Mouse (Mus musculus) CH12.LX (cell line): ENCODE results near the gene Bach2. TPM values are rescaled to one million over a fixed set of nuclear protein-coding genes. Genes with fewer than 3 reads are reported as not detected.
A peak's percentile ranks its signal among the peaks of the same experiment; 100 is the strongest.

Experiments
- DNase-seq: peaks from one replicate; pipeline ENCODE4 v3.0.0-alpha.2; 2013; ENCODE audit errors: extremely low read depth
- H3K27ac ChIP-seq: 2 replicates; pipeline ENCODE4 v1.5.1; 2012; ENCODE audit warnings: low read depth, mild to moderate bottlenecking, control low read depth, moderate library complexity; ENCODE audit not compliant: insufficient read depth
- H3K27me3 ChIP-seq: replicated peaks from 2 replicates; pipeline ENCODE3; 2012; ENCODE audit warnings: inconsistent platforms
- H3K36me3 ChIP-seq, 2 experiments: replicated peaks in 1 of 2; 2 replicates each; pipeline versions ENCODE3 to v1.6.1; 2012; ENCODE audit warnings: inconsistent platforms in 1 of 2, low read length in 1 of 2, mild to moderate bottlenecking in 1 of 2, mixed read lengths in 1 of 2, moderate library complexity in 1 of 2; ENCODE audit not compliant: control insufficient read depth in 1 of 2, insufficient read depth in 1 of 2
- H3K4me1 ChIP-seq, 2 experiments: 2 replicates each; pipeline ENCODE4 v1.6.1; 2012; ENCODE audit warnings: inconsistent platforms in 1 of 2, moderate library complexity in 1 of 2; ENCODE audit not compliant: insufficient read depth in 2 of 2, control insufficient read depth in 1 of 2
- H3K4me2 ChIP-seq: 2 replicates; pipeline ENCODE4 v1.6.1; 2012; ENCODE audit warnings: low read depth, mild to moderate bottlenecking, control low read depth; ENCODE audit not compliant: poor library complexity, insufficient read depth, severe bottlenecking
- H3K4me3 ChIP-seq, 3 experiments: fragments of 150-350 bp in 1 of 3; sonication (generic) in 1 of 3; replicated peaks in 1 of 3; 2 replicates each; pipeline versions ENCODE3 to v1.5.1; 2011 to 2012; ENCODE audit warnings: low read depth in 2 of 3, low read length in 2 of 3, mild to moderate bottlenecking in 2 of 3, moderate library complexity in 2 of 3, control low read depth in 1 of 3, improper control_type of control experiment in 1 of 3, inconsistent platforms in 1 of 3, mixed read lengths in 1 of 3; ENCODE audit not compliant: poor library complexity in 1 of 3
- H3K79me2 ChIP-seq: replicated peaks from 2 replicates; pipeline ENCODE4 v1.6.1; 2012; ENCODE audit warnings: mild to moderate bottlenecking, moderate library complexity; ENCODE audit not compliant: control insufficient read depth, poor library complexity, insufficient read depth, severe bottlenecking; ENCODE audit errors: extremely low read depth
- H3K9ac ChIP-seq: 2 replicates; pipeline ENCODE4 v1.6.1; 2012; ENCODE audit warnings: low read depth, mild to moderate bottlenecking, control low read depth, moderate library complexity; ENCODE audit not compliant: insufficient read depth
- H3K9me3 ChIP-seq: replicated peaks from 2 replicates; pipeline ENCODE3; 2012; ENCODE audit warnings: low read length, inconsistent platforms, mixed read lengths
- BHLHE40 ChIP-seq: IDR thresholded peaks from 2 replicates; pipeline ENCODE4 v1.6.1; 2011; ENCODE audit warnings: mild to moderate bottlenecking, low read depth, low read length, improper control_type of control experiment
- CHD2 ChIP-seq: IDR thresholded peaks from 2 replicates; pipeline ENCODE4 v1.6.1; 2011; ENCODE audit warnings: low read length, improper control_type of control experiment
- CTCF ChIP-seq, 2 experiments: IDR thresholded peaks in 1 of 2; conservative IDR thresholded peaks in 1 of 2; 2 replicates each; pipeline ENCODE4 v1.5.1; 2011 to 2012; ENCODE audit warnings: low read depth in 2 of 2, low read length in 2 of 2, improper control_type of control experiment in 1 of 2, inconsistent platforms in 1 of 2, mild to moderate bottlenecking in 1 of 2, moderate library complexity in 1 of 2
- E2F4 ChIP-seq: IDR thresholded peaks from 2 replicates; pipeline ENCODE4 v1.6.1; 2011; ENCODE audit warnings: low read depth, low read length, improper control_type of control experiment; ENCODE audit not compliant: insufficient replicate concordance
- ELF1 ChIP-seq: IDR thresholded peaks from 2 replicates; pipeline ENCODE4 v1.6.1; 2014; ENCODE audit warnings: low read depth, mild to moderate bottlenecking, inconsistent platforms, low read length, improper control_type of control experiment
- EP300 ChIP-seq: IDR thresholded peaks from 2 replicates; pipeline ENCODE4 v1.6.1; 2011; ENCODE audit warnings: low read length, improper control_type of control experiment
- ETS1 ChIP-seq: conservative IDR thresholded peaks from 2 replicates; pipeline ENCODE4 v1.6.1; 2012; ENCODE audit warnings: low read depth, mild to moderate bottlenecking, inconsistent platforms, low read length, improper control_type of control experiment, moderate library complexity
- GABPA ChIP-seq: IDR thresholded peaks from 2 replicates; pipeline ENCODE4 v1.6.1; 2012; ENCODE audit warnings: low read depth, low read length, improper control_type of control experiment, inconsistent platforms; ENCODE audit not compliant: insufficient replicate concordance
- IRF4 ChIP-seq: IDR thresholded peaks from 2 replicates; pipeline ENCODE4 v1.6.1; 2014; ENCODE audit warnings: low read depth, mild to moderate bottlenecking, inconsistent platforms, low read length, improper control_type of control experiment
- JUND ChIP-seq: conservative IDR thresholded peaks from 2 replicates; pipeline ENCODE4 v1.6.1; 2011; ENCODE audit warnings: low read depth, low read length, improper control_type of control experiment
- MAX ChIP-seq: IDR thresholded peaks from 2 replicates; pipeline ENCODE4 v1.6.1; 2011; ENCODE audit warnings: low read length, improper control_type of control experiment
- MAZ ChIP-seq: IDR thresholded peaks from 2 replicates; pipeline ENCODE4 v1.6.1; 2012; ENCODE audit warnings: low read depth, mild to moderate bottlenecking, inconsistent platforms, low read length, improper control_type of control experiment, moderate library complexity
- MXI1 ChIP-seq: IDR thresholded peaks from 2 replicates; pipeline ENCODE4 v1.6.1; 2011; ENCODE audit warnings: mild to moderate bottlenecking, low read depth, low read length, improper control_type of control experiment
- NELFE ChIP-seq: IDR thresholded peaks from 2 replicates; pipeline ENCODE4 v1.6.1; 2011; ENCODE audit warnings: low read depth, low read length, improper control_type of control experiment
- NRF1 ChIP-seq: IDR thresholded peaks from 2 replicates; pipeline ENCODE4 v1.6.1; 2014; ENCODE audit warnings: low read depth, mild to moderate bottlenecking, inconsistent platforms, low read length, improper control_type of control experiment, moderate library complexity
- PAX5 ChIP-seq: IDR thresholded peaks from 2 replicates; pipeline ENCODE4 v1.6.1; 2012; ENCODE audit warnings: low read length, inconsistent platforms, mixed read lengths
- SIN3A ChIP-seq: IDR thresholded peaks from 2 replicates; pipeline ENCODE4 v1.6.1; 2012; ENCODE audit warnings: low read length, improper control_type of control experiment, inconsistent platforms
- SMC3 ChIP-seq: IDR thresholded peaks from 2 replicates; pipeline ENCODE4 v1.6.1; 2011; ENCODE audit warnings: low read depth, low read length, improper control_type of control experiment
- TBP ChIP-seq: conservative IDR thresholded peaks from 2 replicates; pipeline ENCODE4 v1.6.1; 2011; ENCODE audit warnings: low read depth, low read length, improper control_type of control experiment
- TCF12 ChIP-seq: IDR thresholded peaks from 2 replicates; pipeline ENCODE4 v1.6.1; 2014; ENCODE audit warnings: low read depth, mild to moderate bottlenecking, inconsistent platforms, low read length, improper control_type of control experiment
- UBTF ChIP-seq: IDR thresholded peaks from 2 replicates; pipeline ENCODE4 v1.6.1; 2012; ENCODE audit warnings: low read depth, mild to moderate bottlenecking, inconsistent platforms, low read length, improper control_type of control experiment, moderate library complexity
- ZMIZ1 ChIP-seq: IDR thresholded peaks from 2 replicates; pipeline ENCODE4 v1.6.1; 2012; ENCODE audit warnings: low read depth, mild to moderate bottlenecking, inconsistent platforms, low read length, improper control_type of control experiment
- ZNF384 ChIP-seq: IDR thresholded peaks from 2 replicates; pipeline ENCODE4 v1.6.1; 2012; ENCODE audit warnings: low read depth, low read length, improper control_type of control experiment, inconsistent platforms
- dilution Hi-C: fragments of 300-500 bp; cut with MboI; formaldehyde crosslinking; loops from 2 replicates; pipeline ENCODE4 v1.14.3; 2020; ENCODE audit warnings: low sequenced_read_pairs; ENCODE audit not compliant: extremely low pct_unique_long_range_greater_than_20kb, extremely low pct_ligation_motif_present
- in situ Hi-C: fragments of 300-500 bp; cut with MboI; formaldehyde crosslinking; loops from 3 replicates; pipeline ENCODE4 v1.14.3; 2019; ENCODE audit warnings: low sequenced_read_pairs, low pct_ligation_motif_present, low pct_unique_long_range_greater_than_20kb, mixed read lengths
- polyA plus RNA-seq: library from polyadenylated mRNA; unstranded; fragments of >175 nt; gene quantifications from 2 replicates; pipeline ENCODE4 v1.2.1, GENCODE M21; 2012; ENCODE audit warnings: low read depth; ENCODE audit not compliant: insufficient read length
- total RNA-seq, 2 experiments: library from RNA; depleted of rRNA; stranded (reverse); fragments of 300-350 nt in 1 of 2; fragments of >200 nt in 1 of 2; gene quantifications; 2 replicates each; pipeline ENCODE4 v1.2.3; 2012 to 2014

Gene Bach2
- total and polyA plus RNA-seq, 3 experiments, result 0.11 TPM; not detected in 2

DNA sequence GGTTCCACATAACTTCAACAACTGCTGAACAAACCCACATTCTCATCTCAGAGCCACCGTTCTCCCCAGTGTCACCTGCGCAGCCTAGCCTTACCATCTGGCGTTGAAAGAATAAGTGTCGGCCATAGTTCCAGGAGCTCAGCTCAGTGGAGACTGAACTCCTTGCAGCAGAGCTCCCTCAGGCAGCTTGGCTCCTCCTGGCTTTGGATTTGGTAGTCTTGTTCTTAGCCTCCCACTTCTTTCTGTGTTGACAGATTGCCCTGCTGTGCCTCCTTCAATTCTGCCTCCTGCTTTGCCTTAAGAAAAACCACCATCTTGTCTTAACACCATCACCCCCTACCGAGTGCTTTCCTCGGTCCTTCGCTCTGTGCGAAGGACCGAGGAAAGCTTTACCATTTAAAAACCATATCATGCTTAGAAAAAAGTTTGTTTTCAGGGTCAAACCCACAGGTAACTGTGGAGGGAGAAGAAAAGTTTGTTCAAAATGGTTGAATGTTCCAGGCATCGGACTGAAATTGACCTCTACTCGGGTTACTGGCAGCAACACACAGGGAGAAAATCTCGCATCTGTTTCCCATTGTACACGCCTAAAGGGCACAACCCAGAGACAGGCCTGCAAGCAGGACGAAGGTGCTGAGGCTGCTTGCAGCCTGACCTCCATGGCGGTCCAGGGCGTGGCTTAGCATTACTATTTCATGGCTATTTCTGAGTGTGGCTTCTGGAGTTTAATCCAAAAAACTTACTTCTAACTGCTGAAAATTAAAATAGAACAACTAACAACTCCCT is 2.5 kb upstream of the Bach2 start:
- no peak overlapping the region for H3K4me3 ChIP-seq
- H3K36me3 ChIP-seq, result no peaks in the 10 kb centered on the region
- H3K27me3 ChIP-seq, result peaks cover 71% of the 10 kb centered on the region
- H3K9me3 ChIP-seq, result no peaks in the 10 kb centered on the region
- in situ Hi-C loops, result no loop called here
- H3K4me2 ChIP-seq, result no peak overlapping the region
- H3K27ac ChIP-seq, result no peak overlapping the region
- peaks cover 0 to 15% of the 10 kb centered on the region in 2 experiments; a peak in 2 of 4 replicates for H3K4me1 ChIP-seq
- dilution Hi-C loops, result no loop called here
- TF ChIP-seq EP300, result no peak
- TF ChIP-seq TBP, result no peak
- TF ChIP-seq MAZ, result no peak
- TF ChIP-seq BHLHE40, result no peak
- no peak for TF ChIP-seq SMC3
- TF ChIP-seq ZMIZ1, result no peak
- TF ChIP-seq E2F4, result no peak
- no peak for TF ChIP-seq PAX5
- TF ChIP-seq GABPA, result no peak
- no peak for TF ChIP-seq CTCF (conservative IDR thresholded peaks at IDR 0.05 in 1 of 2, IDR thresholded peaks at IDR 0.05 in 1 of 2; ENCODE audit: low read depth in 2 of 2, low read length in 2 of 2)
- no peak for TF ChIP-seq UBTF
- no peak for TF ChIP-seq MAX
- TF ChIP-seq SIN3A, result no peak
- H3K9ac ChIP-seq, result no peak overlapping the region
- no peak for DNase-seq
- H3K79me2 ChIP-seq, result no peaks in the 10 kb centered on the region

DNA sequence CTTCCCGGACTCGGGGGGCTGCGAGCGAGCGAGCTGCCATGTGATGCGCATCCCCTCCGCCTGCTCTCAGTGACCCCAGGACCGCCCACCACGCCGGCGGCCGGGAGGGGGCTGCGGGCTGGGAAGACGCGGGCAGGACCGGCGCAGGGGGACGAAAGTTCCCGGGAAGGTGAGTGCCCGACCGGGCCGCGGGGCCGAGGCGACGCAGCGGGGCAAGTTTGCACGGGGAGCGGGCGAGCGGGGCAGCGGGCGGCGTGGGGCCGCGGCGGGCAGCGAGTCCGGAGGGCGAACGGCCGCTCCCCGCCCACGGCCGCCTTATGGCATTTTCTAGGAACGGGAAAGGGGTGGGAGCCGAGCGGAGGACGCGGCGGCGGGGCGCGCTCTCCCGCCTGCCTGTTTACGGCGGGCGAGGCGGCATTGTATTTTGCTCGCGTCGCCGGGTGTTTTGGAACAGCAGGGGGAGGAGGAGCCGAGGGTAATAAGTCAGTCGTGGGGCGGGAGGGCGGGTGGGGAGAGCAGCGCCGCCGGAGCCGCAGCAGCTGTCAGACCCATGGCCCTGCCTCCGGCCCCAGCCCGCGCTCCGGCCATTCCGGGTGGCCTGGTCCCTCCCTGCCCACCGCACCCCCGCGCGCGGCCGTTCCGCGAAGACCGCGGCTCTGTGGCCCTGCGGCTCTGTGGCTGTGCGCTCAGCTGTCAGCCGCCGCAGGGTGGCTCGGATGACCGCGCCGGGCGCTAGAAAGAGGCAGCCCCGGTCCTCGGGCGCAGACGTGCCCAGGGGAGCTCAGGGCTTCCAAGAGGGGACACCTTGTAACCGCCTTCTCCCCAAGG is 531 bp downstream of the Bach2 start:
- Histone ChIP-seq H3K36me3 (no peaks in the 10 kb centered on the region), H3K4me3 (peak overlapping the region in 2 of 3 experiments; percentile 57 to 68), H3K4me2 (peak overlapping the region; percentile 90), H3K27ac (no peak overlapping the region), H3K79me2 (no peaks in the 10 kb centered on the region), H3K9me3 (no peaks in the 10 kb centered on the region), H3K9ac (no peak overlapping the region), H3K27me3 (peaks cover 75% of the 10 kb centered on the region), H3K4me1 (peaks cover 0 to 11% of the 10 kb centered on the region in 2 experiments; a peak in 2 of 4 replicates)
- in situ Hi-C loops (no loop called here), dilution Hi-C loops (no loop called here)
- TF ChIP-seq IRF4 (no peak), ZNF384 (no peak), BHLHE40 (no peak), SIN3A (no peak), NELFE (no peak), JUND (no peak), MXI1 (no peak), E2F4 (no peak), ELF1 (no peak), SMC3 (no peak), PAX5 (no peak), ETS1 (no peak), MAZ (no peak), TCF12 (no peak), NRF1 (no peak), CHD2 (no peak), ZMIZ1 (no peak), MAX (no peak)
- peak; percentile 25 for DNase-seq
